Mouse (Mus musculus): ENCODE data around the gene Robo2.

DNA sequence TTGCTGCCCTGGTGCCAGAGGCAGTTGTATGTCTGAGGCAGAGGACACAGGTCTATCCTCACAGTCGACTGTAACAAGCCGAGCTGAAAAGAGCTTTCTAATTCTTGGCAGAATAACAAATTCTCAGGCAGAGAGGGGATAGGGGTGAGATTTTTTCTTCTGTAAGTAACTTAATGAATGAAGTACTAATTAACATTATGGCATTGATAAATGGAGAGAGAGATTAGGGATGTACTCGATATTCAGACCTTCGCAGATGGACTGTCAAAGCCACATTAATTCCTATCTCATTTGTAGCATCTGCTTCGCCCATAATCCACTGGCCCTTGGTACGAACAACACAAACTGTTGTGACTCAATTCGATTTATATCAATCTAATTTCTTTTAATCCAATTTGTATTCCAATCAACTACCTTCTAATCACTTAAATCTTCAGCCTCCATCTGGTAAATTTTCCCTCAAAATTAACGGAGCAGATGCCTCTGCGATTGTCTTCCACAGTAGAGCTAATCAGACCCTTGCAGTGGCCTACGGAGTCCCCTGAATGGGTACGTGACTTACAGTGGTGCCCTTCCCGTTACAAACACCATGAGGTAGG is 36.2 kb downstream of the Robo2 start:
- TF ChIP-seq CTCF (IDR thresholded peaks at IDR 0.05 in 2 of 3, conservative IDR thresholded peaks at IDR 0.05 in 1 of 3; ENCODE audit: control insufficient read depth in 1 of 3, insufficient read depth in 1 of 3, low read depth in 2 of 3, low read length in 3 of 3, poor library complexity in 1 of 3, severe bottlenecking in 1 of 3) (no peak), MXI1 (IDR thresholded peaks at IDR 0.05; ENCODE audit: low read depth, low read length) (no peak), POLR2A (IDR thresholded peaks at IDR 0.05; ENCODE audit: control insufficient read depth in 1 of 2, insufficient read depth in 1 of 2, low read depth in 1 of 2, low read length in 2 of 2, poor library complexity in 1 of 2) (no peak)

Measured in MEL (cell line).